Mouse (Mus musculus): Measurements from ENCODE around the gene Gm2897.
"Not testable (repeated sequence)": the region's sequence is repeated elsewhere in the genome, so short reads cannot be mapped to it uniquely, and the experiment has no call there.

DNA sequence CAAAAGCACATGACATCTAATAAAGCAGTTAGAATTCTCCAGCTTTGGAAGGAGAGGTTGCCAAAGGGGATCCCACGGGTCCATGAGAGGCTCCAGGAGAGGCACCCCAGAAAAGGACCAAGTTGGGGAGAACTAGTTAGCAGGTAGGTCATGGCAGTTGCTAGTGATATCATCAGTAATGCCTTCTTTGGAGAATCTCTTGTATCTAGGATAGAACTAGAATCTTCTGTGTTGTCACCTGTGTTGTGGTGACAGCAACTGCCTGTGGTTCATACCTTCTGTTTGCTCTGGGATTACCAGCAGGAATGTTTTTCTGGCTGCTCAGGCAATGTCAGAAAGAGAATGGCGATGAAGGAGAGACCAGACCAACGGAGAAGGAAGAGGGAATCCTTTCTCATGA is 19.4 kb upstream of the Gm2897 start, which contains the start of gene Gm2888:
- not testable (repeated sequence) for TF ChIP-seq CTCF (IDR thresholded peaks at IDR 0.05); POLR2A (IDR thresholded peaks at IDR 0.05; ENCODE audit: insufficient read depth, low read depth, low read length); EP300 (IDR thresholded peaks at IDR 0.05; ENCODE audit: insufficient read depth, low read depth, low read length)
